Mouse (Mus musculus) CD4-positive helper T cell, adult 2 months (primary cell): ENCODE results near the gene Tnpo3.
A peak's percentile ranks its signal among the peaks of the same experiment; 100 is the strongest.
"Not testable (repeated sequence)": the region's sequence is repeated elsewhere in the genome, so short reads cannot be mapped to it uniquely, and the experiment has no call there.

Source experiments
- DNase-seq: peaks from one replicate; pipeline ENCODE4 v3.0.0-alpha.2; 2012; ENCODE audit warnings: low read depth, missing footprints, low spot score

The Tnpo3 gene

GRCm38 (mm10) chr6:29620840-29621543 lies 11.3 kb upstream of the Tnpo3 start:
- DNase-seq, result no peak

GRCm38 (mm10) chr6:29620176-29620575 lies 10.5 kb upstream of the Tnpo3 start:
- no peak for DNase-seq

- peak; percentile 16 for DNase-seq
These were observed 443 bp upstream of the Tnpo3 start for GRCm38 (mm10) chr6:29610020-29610640.

- no peak for DNase-seq
These were observed 9.5 kb downstream of the Tnpo3 start for GRCm38 (mm10) chr6:29600188-29600587.

- DNase-seq, result no peak
These were observed 14.0 kb downstream of the Tnpo3 start for GRCm38 (mm10) chr6:29595656-29596055.

DNA sequence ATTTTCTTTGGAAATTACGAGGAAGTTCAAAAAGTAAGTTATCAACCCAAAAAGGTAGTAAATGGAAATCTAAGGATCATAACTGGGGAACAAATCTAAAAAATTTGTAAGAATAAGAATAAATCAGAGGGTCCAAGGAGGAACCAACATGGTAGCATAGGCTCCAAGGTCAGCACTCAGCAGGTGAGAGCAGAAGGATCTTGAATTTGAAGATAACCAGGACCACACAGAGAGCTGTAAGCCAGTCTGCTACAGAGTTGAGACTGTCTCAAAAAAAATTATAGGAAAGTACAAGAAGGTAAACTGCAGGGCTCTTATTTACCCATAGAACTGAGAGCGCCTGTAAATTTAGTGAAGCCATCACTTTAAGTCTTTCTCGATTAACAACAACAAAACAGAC lies 28.5 kb downstream of the Tnpo3 start:
- DNase-seq, result no peak

- DNase-seq, result no peak
These were observed 28.9 kb downstream of the Tnpo3 start for GRCm38 (mm10) chr6:29580770-29581169.

- not testable (repeated sequence) for DNase-seq
These were observed 33.3 kb downstream of the Tnpo3 start for GRCm38 (mm10) chr6:29576388-29576787.

GRCm38 (mm10) chr6:29557112-29557511 lies 52.6 kb downstream of the Tnpo3 start:
- peak; percentile 34 for DNase-seq

DNA sequence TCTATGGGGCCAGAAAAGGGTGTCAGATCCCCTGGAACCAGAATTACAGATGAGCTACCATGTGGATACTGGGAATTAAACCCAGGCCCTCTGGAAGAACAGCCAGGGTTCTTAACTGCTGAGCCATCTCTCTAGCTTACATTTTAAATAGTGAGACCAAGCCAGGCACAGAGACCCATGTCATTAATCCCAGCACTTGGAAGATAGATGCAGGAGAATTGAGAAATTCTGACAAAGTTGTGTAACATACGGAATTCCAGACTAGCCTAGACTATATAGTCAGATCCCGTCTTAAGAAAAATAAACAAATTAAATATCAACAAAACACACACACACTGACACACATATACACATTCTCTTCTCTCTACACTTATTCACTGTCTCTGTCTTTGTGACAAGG lies 57.2 kb downstream of the Tnpo3 start:
- DNase-seq, result no peak

- DNase-seq, result no peak
These were observed 61.6 kb downstream of the Tnpo3 start for GRCm38 (mm10) chr6:29548086-29548485.

DNA sequence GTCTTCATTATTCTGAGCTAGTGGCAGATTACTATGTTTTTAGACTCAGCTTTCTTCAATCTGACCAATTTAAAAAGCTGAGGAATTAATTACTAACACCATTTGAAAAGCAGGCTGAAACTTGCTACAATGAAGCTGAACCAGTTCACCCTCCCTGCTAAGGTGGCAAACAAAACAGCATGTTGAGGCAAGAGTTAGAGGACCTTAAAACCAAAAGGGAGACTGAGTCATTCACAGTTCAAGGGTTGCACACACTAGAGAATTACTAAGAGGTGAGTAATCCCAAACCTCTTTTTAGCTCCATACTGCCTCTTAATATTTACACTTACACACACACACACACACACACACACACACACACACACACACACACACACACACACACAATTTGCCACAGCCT lies 62.1 kb downstream of the Tnpo3 start:
- no peak for DNase-seq

DNA sequence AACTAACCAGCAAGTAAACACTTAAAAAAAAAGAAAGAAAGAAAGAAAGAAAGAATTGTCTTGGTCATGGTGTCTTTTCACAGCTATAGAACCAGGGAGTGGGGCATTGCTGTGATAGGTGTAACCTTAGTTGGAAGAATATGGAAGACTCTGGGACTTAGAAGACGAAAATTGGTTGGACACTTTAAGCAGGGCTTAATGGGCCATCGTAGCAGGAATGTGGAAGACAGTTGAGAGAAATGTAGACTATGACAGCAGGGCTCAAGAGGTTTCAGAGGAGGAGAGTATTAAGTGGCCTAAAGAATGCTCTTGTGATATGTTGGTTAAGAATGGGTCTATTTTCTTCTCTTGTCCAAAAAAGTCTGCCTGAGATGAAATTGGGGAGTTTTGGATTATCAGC lies 64.1 kb downstream of the Tnpo3 start:
- no peak for DNase-seq

GRCm38 (mm10) chr6:29540956-29541355 lies 68.7 kb downstream of the Tnpo3 start:
- no peak for DNase-seq

DNA sequence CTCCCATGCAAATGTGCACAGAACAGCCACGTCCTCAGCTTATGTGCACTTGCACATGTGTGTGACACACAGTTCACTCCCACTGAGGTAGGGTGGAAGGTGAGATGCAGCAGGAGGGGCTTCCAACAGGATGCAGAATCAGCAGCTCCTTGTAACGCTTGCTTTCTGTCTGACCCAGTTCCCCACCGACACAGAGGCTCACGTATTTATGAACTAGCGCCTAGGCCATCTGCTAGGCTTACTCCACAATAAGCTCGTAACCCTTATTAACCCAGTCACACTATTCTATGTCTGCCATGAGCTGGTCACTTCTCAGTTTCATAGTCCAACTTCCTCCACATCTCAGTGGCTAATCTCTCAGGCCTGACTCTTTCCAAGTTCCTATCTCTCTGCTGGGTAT lies 69.5 kb downstream of the Tnpo3 start:
- DNase-seq, result no peak

GRCm38 (mm10) chr6:29539502-29539901 lies 70.2 kb downstream of the Tnpo3 start:
- no peak for DNase-seq

DNA sequence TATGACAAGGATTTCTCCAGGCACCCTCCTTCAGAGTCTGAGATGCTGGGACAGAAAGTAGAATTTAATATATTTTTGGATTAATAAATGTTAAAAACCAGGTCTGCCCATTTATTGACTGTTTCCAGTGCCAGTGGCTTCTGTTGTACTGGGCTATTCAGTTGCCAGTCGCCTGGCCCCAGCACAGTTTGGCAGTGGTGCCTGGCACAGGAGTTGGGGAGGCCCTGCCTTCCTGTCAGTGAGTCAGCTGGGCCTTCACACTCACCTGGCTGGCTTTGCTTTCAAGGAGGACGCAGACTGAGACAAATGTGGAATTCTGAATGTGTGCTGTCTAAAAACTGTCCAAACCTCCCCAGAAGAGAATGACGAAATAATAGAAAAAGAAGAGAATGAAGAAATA lies 72.5 kb downstream of the Tnpo3 start:
- DNase-seq, result no peak

DNA sequence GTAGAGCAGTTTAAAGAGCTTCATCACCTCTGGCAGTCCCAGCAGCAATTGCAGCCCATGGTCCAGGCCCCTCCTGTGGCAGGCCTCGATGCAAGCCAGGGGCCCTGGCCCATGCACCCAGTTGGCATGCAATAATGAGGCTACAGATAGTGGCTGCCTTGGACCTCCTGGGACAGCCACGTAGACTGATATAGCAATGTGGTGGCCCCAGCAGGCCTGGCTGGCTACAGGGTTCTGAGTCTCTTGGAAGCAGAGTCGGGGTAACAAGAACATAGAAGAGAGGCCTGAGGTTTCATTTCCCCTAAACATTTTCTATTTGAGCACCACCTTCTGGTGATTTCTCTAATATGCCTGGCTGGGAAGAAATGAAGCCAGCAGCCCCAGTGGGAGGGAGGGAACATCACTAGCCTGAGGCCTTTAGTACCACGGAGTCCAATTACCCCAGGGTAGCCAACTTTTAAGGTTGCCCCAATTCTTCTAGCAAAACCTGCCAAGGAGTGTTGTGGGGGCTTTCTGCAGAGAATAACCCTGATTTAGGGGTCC lies 73.0 kb downstream of the Tnpo3 start:
- DNase-seq, result no peak

DNA sequence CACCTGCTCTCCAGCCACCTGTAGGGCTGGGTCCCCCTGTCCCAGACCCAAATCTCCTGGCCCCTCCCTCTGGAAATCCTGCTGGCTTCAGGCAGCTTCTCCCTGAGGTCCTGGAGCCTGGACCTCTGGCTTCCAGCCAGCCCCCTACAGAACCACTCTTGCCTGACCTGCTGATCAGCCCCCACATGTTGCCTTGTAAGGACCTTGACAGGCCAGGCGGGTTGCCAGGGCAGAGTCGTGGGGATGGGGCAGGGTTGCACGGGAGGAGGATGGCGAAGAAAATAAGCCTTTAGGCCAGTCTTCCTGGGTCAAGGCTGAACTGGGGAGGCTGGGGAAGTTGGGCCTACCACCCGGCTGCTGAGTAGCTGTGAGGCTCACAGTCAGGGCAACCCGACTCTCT lies 74.4 kb downstream of the Tnpo3 start:
- no peak for DNase-seq

DNA sequence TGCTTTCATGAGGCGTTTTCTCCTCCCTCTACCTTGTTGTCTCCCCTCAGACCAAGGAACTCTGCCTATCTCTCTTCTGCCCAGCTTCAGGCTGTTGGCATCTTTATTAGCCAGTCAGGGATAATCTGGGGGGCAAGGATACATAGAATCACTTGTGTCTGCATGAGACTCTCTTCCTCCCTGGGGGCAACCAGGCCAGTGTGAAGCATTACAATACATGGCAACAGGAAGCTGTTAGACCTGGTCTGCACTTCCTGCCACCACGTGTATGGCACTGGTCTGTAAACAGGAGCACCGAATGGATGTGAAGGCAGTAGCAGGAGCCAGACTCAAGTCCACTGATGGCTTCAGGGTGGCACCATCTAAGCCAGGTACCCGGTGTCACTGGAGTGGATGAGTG lies 79.6 kb downstream of the Tnpo3 start:
- no peak for DNase-seq

DNA sequence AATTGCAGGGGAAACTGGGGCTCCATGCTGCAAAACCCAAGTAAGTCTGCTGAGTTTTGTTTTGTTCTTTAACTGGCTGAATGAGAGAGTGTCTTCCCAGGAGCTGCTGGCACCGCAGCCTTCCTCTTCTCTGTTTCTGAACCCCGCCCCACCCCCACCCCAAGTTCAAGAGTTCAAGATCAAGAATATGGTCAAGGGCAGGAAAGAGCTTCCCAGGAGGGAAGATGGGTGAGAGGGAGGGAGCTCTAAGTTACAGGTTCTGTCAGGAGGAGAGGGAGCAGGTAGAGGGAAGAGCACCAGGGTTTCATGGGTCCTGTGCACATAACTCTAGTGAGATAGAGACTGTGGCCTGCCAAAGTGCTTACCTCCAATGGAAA lies 80.3 kb downstream of the Tnpo3 start:
- DNase-seq, result no peak

DNA sequence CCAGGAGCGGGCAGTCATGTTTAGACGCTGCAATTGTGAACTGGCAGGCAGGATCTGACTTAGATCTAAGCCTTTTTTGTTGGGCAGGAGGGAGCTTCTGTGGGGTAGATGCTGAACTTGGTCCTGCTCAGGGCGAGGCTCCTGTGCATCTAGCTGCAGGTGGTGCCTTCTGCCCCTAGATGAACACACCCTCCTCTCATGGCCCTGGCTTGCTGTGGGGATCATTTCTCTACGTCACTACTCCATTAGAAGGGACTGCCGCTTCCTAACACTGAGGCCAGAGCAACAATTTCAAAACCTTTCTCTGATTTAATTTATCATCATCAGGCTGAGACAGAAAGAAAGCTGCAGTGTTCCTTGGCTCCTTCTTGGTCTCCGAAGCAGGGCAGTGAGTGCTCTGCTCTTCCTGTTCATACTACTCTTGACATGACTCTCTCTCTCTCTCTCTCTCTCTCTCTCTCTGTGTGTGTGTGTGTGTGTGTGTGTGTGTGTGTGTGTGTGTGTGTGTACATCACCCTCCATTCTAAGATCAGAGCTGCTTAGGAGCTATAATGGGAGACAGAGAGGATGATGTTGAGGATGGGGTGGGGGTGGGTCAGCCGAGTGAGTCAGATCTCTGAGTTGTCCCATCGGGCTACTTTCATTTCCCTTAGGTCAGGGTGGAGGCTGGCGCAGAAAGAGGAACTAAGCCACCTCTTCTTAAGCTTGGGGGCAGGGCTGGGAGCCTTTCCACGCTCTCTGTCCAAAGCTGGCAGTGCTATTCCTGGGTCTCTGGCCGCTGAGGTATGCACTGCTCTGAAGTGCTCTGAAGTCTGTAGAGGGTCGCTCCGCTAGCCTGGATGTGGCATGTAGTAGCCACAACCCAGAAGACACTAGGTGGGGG lies 80.9 kb downstream of the Tnpo3 start:
- peak; percentile 38 for DNase-seq
